Mouse (Mus musculus): ENCODE measurements at regions not wholly inside any gene's neighbourhood (a gene's known extent, or its start where the extent isn't known, plus 50 kb on each side); places are given as distances from the start of the nearest gene placed in this dataset.

DNA sequence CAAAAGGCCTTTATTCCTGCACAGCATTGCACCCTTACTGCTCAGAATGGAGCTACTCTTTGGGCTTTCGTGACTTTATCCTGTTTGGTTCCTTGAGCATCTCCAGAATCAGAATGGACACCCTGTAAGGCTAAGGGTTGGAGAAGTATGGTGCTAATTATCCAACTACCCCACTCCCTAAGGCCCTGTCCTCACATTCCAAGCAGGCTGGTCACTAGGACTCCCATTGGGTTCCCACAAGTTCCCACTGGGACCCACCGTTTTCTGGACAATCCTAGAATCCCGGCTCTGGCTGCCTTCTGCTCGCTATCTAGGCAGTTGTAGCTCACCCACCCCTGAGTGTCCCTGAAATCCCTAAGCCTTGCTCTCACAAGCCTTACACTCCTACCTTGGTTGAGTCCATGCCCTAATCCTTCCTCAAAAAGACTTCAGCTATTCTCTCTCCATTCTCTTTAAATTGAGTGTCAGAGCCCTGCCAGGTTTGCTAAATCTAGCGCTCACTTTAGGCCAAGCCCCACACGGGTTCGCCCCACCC is 146.1 kb downstream of the Efcab1 start:
- no peak for DNase-seq (ENCODE audit: low spot score)

DNA sequence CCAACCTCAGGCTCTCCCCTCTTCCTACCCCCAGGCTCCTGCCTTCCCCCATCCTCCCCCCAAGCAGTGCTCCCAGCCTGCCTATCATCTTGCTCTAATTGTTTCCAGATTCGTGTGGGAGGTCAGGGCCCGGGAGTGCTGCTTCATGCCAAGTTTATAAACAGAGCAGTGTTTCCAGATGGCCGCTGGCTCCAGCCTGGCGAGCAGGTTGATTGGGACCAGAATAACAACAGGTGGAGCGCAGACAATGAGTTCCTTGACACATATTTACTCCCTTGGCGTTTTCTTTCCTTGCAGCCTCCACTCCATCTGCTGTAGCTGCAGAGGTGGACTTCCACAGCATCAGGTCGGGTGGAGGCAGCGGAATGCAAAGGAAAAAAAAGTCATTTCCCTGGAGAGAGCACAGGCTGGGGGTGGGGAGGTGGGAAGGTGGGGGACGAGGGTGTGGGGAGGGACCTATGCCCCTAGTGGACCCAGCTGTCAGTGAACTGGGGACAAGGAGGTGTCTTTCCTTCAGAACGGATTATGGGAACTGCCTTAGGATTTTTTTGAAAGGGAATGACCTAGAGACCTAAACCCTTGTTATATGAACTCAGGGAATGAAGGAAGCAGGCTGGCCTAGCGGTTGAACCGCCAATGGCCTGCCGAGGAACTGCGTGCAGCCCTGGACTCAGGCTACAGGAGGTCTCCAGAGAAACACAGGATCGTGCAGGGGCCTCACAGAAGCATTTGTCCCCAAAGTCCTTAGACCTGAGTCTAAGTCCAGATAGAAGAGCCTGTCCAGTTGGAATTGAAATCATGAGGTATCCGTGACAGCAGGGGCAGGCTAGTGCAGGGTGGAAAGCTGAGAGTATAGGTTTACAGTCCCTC is 146.8 kb downstream of the Efcab1 start:
- DNase-seq (ENCODE audit: low spot score): peak; percentile 91

DNA sequence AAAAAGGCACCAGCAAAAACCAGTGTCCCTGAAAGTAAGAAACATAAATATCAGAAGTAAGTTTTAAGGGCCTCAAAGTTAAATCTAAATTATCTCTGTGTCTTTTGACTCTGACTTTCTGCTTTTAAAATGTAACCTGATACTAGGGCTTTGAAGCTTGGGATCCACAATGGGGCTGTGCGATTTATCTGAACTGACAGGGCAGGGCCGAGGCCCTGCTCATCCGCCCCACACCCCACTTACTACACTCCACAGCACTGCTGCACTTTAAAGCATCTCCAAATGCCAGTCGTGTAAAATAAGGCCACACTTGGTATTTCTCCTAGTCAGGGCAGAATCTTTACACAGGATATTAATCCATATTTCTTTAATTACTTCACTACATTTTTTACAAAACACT is 147.4 kb downstream of the Efcab1 start:
- no peak for DNase-seq (ENCODE audit: low spot score)

DNA sequence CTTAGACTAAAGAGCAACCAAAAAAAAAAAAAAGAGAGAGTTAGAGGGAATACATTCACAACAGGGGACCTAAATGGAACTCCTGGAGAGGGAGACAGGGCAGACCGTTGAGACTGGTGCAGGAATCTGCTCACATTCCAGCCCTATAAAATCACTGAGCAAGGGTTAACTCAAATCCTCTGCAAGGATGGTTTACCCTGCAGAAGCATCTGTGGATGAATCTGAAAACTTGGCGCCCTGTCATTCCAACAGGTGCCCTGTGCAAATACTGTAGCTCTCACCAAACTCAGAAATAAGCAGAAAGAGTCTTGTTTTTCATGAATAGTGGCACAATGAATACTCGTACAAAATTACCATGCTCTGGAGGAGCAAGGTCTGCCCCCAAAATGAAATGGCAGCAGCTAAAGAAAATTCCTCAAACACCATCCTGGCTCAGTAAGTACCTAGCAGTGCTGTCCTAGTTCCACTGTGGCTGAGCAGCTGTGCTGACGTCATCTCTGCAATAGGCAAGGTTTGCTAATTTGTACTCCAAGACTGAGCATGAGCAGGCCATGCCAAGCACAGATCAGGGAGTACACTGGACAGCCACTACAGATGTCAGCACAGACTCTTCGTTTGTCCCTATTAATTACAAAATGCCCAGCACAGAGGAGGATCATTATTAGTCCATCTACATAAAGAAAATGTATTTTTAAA is 148.0 kb downstream of the Efcab1 start:
- peak; percentile 47 for DNase-seq (ENCODE audit: low spot score)

DNA sequence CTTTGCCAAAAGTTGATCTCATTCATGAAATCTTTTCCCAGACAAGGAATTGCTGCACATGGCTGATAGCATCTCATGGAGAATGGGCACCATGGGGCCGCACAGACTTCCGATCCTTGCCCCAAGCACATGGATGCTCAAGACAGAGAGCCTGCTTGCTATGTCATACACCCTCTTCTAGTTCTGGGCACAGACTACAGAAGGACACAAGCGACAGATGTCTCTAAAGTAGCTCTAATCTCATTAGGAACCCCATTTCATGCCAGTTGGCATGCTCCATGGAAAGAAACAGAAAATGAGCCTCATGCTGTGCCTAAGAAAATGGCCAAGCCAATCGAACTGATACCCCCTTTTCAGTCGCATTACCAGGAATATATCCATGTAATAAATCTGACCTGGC is 149.3 kb downstream of the Efcab1 start:
- no peak for DNase-seq (ENCODE audit: low spot score)

DNA sequence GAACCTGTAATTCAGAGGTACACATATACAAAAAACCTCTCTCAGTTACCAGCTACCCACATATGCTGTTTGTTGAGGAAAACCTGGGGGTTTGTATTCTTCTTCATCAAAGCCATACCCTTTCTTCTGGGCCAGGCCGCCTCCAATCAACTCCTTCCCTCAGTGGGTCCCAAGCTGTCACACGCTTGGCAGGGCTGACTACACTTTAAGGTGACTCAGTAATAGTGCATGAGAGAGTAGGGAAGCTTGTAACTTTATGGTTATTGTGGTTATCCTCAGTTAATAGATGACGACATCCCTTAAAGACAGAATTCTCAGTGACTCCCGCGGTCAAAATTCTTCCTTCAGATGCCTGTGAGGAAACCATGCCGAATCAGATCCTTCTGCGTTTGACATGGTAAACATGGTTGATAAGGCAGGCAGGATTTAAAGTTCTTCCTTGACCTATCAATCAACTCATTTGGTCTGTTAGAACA is 164.1 kb downstream of the Efcab1 start:
- DNase-seq (ENCODE audit: low spot score): no peak

DNA sequence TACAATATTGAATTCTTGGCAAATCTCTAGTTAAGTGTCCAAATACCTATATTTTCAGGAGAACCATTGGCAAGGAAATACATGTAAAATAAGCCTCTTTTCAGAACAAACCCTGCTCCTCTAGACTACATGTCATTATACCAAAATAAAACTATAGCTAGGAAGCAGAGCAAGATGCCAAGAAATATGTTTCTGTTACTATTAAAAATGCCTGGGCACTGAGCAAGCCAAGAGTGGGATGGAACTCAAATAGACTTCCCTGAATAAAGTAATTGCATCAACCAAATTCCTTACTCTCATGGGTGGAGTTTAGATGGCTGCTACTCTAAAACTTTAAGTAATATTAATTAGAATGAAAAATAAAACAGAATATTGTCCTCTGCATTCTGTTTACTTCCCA is 168.0 kb downstream of the Efcab1 start:
- peak; percentile 19 for DNase-seq (ENCODE audit: low spot score)

- no peak for DNase-seq (ENCODE audit: low spot score)
Measured at GRCm38 (mm10) chr16:15083692-15084091, 177.3 kb downstream of the Efcab1 start.

DNA sequence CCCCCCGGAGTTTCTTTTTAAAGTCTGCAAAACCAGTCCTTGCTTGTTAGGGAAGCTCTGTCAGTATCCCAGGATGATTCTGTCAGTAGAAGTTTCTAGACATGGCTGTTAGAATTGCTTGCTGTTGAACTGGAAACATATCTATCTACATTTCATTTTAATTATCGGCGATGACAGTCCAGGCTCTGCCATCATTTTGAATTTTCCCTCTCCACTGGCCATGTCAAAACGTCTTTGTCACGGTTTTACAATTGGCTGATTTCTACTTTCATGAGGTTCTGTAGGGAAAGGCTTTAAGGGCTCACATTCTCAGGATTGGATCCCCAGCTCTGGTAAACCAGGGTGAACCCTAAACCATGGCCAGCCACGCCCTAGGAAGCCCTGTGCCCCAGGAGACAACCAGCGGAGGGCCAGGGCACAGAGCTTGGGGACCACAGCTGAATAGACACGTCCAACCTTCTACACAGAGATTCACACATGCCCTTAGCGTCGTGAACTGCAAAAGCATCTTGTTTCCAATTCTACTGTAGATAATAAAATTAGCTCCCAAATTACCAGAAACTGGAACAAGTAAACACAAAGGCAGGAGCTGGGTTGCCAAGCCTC is 177.8 kb downstream of the Efcab1 start:
- peak; percentile 51 for DNase-seq (ENCODE audit: low spot score)

DNA sequence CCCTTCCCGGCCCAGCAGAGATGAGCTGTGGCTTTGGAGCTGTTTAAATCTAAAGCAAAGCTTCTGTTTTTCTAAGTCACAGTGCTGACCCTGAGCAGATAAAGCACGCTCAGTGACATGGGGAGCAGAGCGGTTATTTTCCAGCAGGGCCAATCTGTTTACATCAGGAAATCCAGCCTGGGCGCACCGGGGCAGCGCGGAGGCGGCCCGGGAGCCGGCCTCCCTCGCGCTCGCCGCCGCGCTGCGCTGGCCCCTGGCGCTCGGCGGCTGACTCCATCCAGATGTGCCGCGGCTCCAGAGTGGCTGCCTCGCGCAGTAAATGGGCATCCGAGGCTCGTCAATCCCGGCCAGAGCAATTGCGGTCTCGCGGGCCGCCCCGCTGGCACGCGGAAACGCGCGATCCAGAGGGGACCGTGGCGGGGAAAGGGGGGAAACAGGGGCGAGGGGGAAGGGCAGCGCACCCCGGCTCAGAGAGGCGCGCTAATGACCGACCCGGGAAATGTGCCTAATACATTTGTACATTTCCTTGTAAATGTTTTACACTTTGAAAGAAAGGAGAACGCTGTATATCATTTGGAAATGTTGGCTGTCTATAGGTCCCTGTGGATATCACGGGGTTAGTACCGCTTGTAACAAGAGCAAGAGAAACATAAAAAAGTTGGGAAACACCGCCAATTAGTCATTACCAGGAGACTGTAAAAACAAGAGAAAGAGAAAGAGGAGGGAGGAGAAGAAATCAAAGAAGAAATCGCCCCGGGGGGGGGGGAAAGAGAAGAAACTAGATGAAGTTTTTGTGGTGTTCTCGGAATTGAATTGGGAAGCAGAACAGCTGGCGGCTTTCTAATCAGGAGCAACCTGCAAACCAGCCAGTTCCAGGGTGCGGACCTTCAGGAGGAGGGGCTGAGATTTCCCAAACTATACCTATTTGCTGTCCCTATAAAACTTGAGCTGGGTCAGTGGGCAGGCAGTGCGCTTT is 178.6 kb downstream of the Efcab1 start:
- DNase-seq (ENCODE audit: low spot score): peak; percentile 60

DNA sequence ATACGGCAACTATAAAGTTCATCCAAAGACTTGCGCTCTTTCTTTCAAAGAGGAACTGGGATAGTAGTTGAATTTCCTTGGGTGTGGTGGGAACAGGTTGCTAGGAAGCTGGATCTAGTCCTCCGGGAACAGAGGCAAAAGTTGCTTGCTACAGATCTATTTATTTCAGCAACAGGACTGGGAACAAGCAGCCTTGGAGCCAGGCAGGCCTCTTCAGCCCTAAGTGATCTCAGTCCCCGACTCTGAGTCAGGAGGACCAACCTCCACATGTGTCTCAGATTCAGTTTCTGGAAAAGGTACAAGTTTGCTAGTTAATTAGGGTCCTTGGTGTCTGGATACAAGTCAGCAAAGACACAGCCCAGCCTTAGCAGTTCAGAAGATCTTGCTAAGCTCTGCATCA is 180.2 kb downstream of the Efcab1 start:
- DNase-seq (ENCODE audit: low spot score): peak; percentile 24

GRCm38 (mm10) chr16:15103938-15104337 is 197.5 kb downstream of the Efcab1 start:
- no peak for DNase-seq (ENCODE audit: low spot score)

DNA sequence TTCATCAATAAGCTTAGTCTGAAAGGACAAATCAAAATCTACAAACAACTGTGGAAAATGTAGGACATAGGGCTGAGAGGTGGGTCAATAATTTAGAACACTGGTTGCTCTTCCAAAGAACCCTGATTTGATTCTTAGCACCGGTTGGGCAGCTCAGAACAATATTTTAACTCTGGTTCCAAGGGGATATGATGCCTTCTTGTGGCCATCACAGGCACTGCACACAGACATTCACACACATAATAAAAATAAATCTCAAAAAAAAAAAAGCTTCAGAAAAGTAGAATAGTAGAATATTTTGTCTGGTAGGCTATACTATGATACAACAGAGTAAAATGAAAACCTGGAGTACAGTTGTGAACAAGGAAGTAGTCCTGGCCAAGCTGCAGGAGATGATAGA is 200.8 kb downstream of the Efcab1 start:
- DNase-seq (ENCODE audit: low spot score): no peak

GRCm38 (mm10) chr16:15113131-15113530 is 204.1 kb upstream of the Gm21897 start:
- DNase-seq (ENCODE audit: low spot score): no peak

- no peak for DNase-seq (ENCODE audit: low spot score)
Measured at GRCm38 (mm10) chr16:15113989-15114556, 203.2 kb upstream of the Gm21897 start.

- DNase-seq (ENCODE audit: low spot score): no peak
Measured at GRCm38 (mm10) chr16:15114574-15115230, 202.6 kb upstream of the Gm21897 start.

DNA sequence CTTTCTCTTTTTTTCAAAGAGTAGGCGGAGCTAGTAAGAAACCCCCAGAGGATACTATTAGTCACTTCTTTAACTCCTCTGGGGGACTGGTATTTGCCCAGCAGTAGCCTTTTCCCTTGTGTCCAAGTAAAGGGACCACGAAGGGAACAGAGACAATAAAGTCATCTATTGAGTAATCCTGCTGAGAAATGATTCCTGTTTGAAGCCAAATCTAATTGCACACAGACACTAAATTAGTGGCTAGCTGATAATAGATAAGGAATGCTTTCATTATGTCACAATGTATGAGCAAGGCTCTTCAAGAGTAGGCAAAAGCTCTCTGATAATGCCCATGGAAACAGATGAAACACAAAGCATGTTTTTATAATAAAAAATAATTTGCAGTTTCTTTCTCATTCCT is 201.9 kb upstream of the Gm21897 start:
- no peak for DNase-seq (ENCODE audit: low spot score)

DNA sequence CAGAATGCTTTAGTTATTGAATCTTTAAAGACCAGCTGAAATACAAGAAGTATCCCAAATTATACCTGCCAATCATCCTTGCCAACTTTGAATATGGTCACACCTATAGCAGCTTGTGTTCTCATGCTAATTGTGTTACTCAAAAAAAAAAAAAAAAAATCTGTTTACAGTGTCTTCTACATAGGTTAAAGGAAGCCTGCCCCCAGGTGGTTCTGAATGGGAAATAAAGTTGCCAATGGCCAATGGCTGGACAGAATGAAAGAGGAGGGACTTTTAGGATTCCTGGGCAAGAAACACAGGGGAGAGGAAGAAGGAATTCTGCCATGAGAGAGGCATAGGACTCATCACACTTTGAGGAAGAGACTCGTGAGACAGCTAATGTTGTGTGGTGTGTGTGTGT is 197.5 kb upstream of the Gm21897 start:
- peak; percentile 74 for DNase-seq (ENCODE audit: low spot score)

DNA sequence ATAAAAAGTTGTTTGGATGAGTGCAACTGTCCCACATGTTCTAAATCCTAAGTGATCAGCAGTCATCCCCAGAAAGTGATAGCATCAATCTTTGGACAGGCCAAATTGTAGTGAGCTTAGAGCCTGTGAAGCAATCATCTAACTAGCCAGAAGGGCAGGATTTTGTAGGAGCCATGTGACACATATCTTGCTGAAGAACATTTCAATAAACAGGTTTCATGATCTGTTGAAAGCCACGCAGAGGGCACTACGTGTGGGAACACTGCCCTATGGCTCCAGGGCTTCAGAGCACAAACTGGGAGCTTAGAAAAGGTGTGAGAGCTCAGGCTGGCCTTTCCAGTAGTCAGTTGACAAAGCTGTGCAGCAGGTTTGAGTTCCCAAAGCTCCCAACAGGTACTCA is 188.3 kb upstream of the Gm21897 start:
- no peak for DNase-seq (ENCODE audit: low spot score)

DNA sequence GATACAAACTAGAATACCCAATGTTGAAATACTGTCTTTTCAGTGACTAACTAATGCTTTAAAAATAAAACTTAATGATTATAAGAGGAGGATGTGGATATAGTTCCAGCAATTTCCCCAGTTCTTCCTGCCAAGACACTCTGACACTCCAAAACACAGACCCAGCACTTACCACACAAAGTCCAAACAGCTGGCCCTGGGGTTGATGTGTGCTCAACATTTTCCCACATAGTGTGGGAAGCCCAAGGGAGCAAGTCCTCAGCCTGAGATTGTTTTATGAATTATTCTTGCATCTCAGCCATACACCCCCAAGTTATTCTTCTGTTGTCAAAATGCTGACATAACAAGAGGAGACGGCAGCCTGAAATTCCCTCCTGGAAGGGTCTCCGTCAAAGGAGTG is 187.5 kb upstream of the Gm21897 start:
- peak; percentile 51 for DNase-seq (ENCODE audit: low spot score)

DNA sequence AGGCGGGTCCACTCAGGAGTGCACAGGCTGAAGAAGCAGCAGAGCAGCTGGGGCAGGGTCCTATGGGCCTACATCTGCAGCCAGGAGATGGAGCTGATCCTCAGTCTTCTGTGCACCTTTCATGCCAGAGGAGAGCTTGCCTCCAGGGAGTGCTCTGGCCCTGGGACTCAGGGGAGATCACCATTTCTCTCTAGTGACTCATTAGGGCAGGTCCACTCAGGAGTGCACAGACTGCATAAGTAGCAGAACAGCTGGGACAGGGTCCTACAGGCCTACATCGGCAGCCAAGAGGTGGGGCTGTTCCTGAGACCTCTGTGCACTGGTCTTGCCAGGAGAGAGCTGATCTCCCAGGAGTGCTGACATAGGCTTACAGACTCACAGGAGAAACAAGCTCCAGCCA is 159.4 kb upstream of the Gm21897 start:
- no peak for DNase-seq (ENCODE audit: low spot score)
